Mouse (Mus musculus) MEL (cell line): ENCODE measurements around the gene Enpep.

Experiments
- CHD1 ChIP-seq: IDR thresholded peaks from 2 replicates; pipeline ENCODE4 v1.6.1; 2012; ENCODE audit warnings: low read depth, mild to moderate bottlenecking, inconsistent platforms, low read length, improper control_type of control experiment
- CHD2 ChIP-seq: IDR thresholded peaks from 2 replicates; pipeline ENCODE4 v1.6.1; 2011; ENCODE audit warnings: low read length, improper control_type of control experiment
- CTCF ChIP-seq, 3 experiments: IDR thresholded peaks in 2 of 3; conservative IDR thresholded peaks in 1 of 3; 2 replicates each; pipeline ENCODE4 v1.5.1; 2011 to 2012; ENCODE audit warnings: low read length in 3 of 3, low read depth in 2 of 3, mild to moderate bottlenecking in 2 of 3, improper control_type of control experiment in 1 of 3, inconsistent platforms in 1 of 3, mixed read lengths in 1 of 3, moderate library complexity in 1 of 3; ENCODE audit not compliant: control insufficient read depth in 1 of 3, insufficient read depth in 1 of 3, poor library complexity in 1 of 3, severe bottlenecking in 1 of 3
- E2F4 ChIP-seq: IDR thresholded peaks from 2 replicates; pipeline ENCODE4 v1.6.1; 2011; ENCODE audit warnings: low read depth, low read length, improper control_type of control experiment, borderline replicate concordance
- EP300 ChIP-seq, 2 experiments: IDR thresholded peaks; 2 replicates each; pipeline ENCODE4 v1.6.1; 2011; ENCODE audit warnings: improper control_type of control experiment in 2 of 2, low read length in 2 of 2, low read depth in 1 of 2, mild to moderate bottlenecking in 1 of 2
- JUND ChIP-seq: IDR thresholded peaks from 2 replicates; pipeline ENCODE4 v1.6.1; 2011; ENCODE audit warnings: low read depth, mild to moderate bottlenecking, improper control_type of control experiment, low read length
- POLR2A ChIP-seq, 2 experiments: IDR thresholded peaks; 2 replicates each; pipeline ENCODE4 v1.6.1; 2011 to 2012; ENCODE audit warnings: low read length in 2 of 2, mild to moderate bottlenecking in 2 of 2, control low read depth in 1 of 2, improper control_type of control experiment in 1 of 2, low read depth in 1 of 2, moderate library complexity in 1 of 2; ENCODE audit not compliant: control insufficient read depth in 1 of 2, insufficient read depth in 1 of 2, poor library complexity in 1 of 2
- RCOR1 ChIP-seq: IDR thresholded peaks from 2 replicates; pipeline ENCODE4 v1.6.1; 2012; ENCODE audit warnings: low read depth, mild to moderate bottlenecking, inconsistent platforms, low read length, improper control_type of control experiment
- UBTF ChIP-seq: IDR thresholded peaks from 2 replicates; pipeline ENCODE4 v1.6.1; 2012; ENCODE audit warnings: low read depth, mild to moderate bottlenecking, inconsistent platforms, low read length, improper control_type of control experiment, moderate library complexity, borderline replicate concordance; ENCODE audit not compliant: insufficient read depth

DNA sequence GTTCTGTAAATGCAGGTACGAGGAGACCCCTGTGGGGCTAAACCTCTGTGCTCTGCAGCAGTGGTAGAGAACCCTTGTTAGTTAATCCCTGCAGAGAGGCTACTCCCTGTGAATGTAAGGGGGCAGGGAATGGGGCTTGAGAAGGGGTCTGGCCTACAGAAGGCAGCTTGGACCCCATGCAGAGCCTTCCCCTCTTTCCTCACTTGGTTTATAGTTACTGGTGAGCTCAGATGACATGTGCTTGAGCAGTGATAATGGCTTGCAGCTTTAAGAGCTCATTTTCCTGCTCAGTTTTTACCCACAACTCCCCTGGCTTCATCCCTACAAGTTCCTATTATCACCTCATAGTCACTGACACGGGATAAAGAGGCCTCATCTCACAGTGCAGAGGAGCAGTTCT is 40.6 kb upstream of the Enpep start:
- TF ChIP-seq EP300 (IDR thresholded peaks at IDR 0.05; ENCODE audit: low read depth in 1 of 2, low read length in 2 of 2) (no peak), E2F4 (no peak), POLR2A (IDR thresholded peaks at IDR 0.05; ENCODE audit: control insufficient read depth in 1 of 2, insufficient read depth in 1 of 2, low read depth in 1 of 2, low read length in 2 of 2, poor library complexity in 1 of 2) (no peak), RCOR1 (no peak), CHD2 (no peak), CHD1 (no peak), JUND (no peak), CTCF (IDR thresholded peaks at IDR 0.05 in 2 of 3, conservative IDR thresholded peaks at IDR 0.05 in 1 of 3; ENCODE audit: control insufficient read depth in 1 of 3, insufficient read depth in 1 of 3, low read depth in 2 of 3, low read length in 3 of 3, poor library complexity in 1 of 3, severe bottlenecking in 1 of 3) (no peak), UBTF (no peak)
